Mouse (Mus musculus) megakaryocyte, embryonic 14.5 days (primary cell): ENCODE measurements around the gene Ifi203.
"Not testable (repeated sequence)": the region's sequence is repeated elsewhere in the genome, so short reads cannot be mapped to it uniquely, and the experiment has no call there.

ENCODE experiments used
- FLI1 ChIP-seq: IDR thresholded peaks from 2 replicates; pipeline ENCODE4 v1.6.1; 2012; ENCODE audit warnings: low read length, inconsistent platforms, mixed read lengths
- GATA1 ChIP-seq: IDR thresholded peaks from 3 replicates; pipeline ENCODE4 v1.6.1; 2012; ENCODE audit warnings: mixed read lengths, low read length, inconsistent platforms, borderline replicate concordance

DNA sequence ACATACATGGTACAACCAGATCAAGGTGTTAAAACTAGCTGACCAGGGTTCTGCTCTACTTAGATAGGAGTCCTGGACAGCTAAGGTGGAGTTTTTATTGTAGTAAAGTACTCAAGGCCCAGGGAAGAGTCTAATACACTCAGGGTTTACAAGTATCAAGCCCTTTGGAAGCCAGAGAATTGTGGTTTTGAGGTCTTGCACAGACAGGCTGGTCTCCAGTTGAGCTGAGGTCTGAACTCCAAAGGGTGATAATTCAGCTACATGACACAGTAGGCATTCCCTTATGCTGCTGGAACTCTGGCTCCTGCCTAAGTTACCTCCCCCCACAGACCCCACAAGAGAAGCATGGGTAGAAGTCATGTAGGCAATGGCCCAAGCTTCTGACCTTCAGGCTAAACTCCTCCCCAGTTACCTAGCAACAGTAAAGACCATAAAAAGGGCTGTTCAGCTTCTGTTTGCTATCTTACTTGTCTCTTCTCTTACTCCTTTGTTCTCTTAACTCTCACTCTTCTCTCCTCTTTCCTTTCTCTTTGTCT is 29.1 kb downstream of the Ifi203 start:
- TF ChIP-seq GATA1, FLI1: not testable (repeated sequence)
